Mouse (Mus musculus): ENCODE measurements around the gene Rrad. TPM values are rescaled to one million over a fixed set of nuclear protein-coding genes. Genes with fewer than 3 reads are reported as not detected.
A peak's percentile ranks its signal among the peaks of the same experiment; 100 is the strongest.

The Rrad gene
- polyA plus RNA-seq, 1 experiment, result 0.42 TPM

- Histone ChIP-seq H3K27me3 (ENCODE audit: control insufficient read depth, insufficient read depth, low read length) (no peaks in the 10 kb centered on the region), H3K4me1 (ENCODE audit: control insufficient read depth, insufficient read depth, low read length) (peaks cover 14% of the 10 kb centered on the region), H3K36me3 (ENCODE audit: control insufficient read depth, insufficient read depth, low read length) (no peaks in the 10 kb centered on the region; the same call in 1 of the 2 replicates), H3K4me3 (ENCODE audit: control insufficient read depth, low read depth, low read length) (peak overlapping the region; percentile 95), H3K27ac (ENCODE audit: control insufficient read depth, insufficient read depth, low read depth, low read length) (no peak overlapping the region)
- TF ChIP-seq POLR2A (IDR thresholded peaks at IDR 0.05; ENCODE audit: control insufficient read depth, low read depth, low read length) (no peak), CTCF (IDR thresholded peaks at IDR 0.05; ENCODE audit: control insufficient read depth, insufficient read depth, insufficient replicate concordance, low read depth, low read length) (no peak)
Measured at GRCm38 (mm10) chr8:104640241-104640640, 9.1 kb upstream of the Rrad start.

DNA sequence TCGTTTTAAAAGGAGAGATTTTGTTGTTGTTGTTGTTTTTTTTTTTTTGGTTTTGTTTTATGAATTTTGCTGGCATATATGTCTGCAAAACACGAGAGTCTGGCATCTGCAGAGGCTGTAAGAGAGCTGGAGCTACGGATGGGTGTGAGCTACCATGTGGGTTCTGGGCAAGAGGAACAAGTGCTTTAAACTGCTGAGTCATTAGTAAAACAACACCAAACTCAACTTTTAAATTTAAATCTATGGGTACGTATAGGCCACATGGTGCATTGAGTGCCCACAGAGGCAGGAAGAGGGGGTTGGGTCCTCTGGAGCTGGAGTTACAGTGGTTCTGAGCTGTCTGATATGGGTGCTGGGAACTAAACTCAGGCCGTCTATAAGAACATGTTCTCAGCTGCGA, 6.9 kb upstream of the Rrad start:
- Histone ChIP-seq H3K27ac (ENCODE audit: control insufficient read depth, insufficient read depth, low read depth, low read length) (no peak overlapping the region), H3K27me3 (ENCODE audit: control insufficient read depth, insufficient read depth, low read length) (no peaks in the 10 kb centered on the region), H3K4me1 (ENCODE audit: control insufficient read depth, insufficient read depth, low read length) (peaks cover 14% of the 10 kb centered on the region), H3K36me3 (ENCODE audit: control insufficient read depth, insufficient read depth, low read length) (no peaks in the 10 kb centered on the region; the same call in 1 of the 2 replicates), H3K4me3 (ENCODE audit: control insufficient read depth, low read depth, low read length) (no peak overlapping the region)
- TF ChIP-seq CTCF (IDR thresholded peaks at IDR 0.05; ENCODE audit: control insufficient read depth, insufficient read depth, insufficient replicate concordance, low read depth, low read length), result no peak
- TF ChIP-seq POLR2A (IDR thresholded peaks at IDR 0.05; ENCODE audit: control insufficient read depth, low read depth, low read length), result no peak

DNA sequence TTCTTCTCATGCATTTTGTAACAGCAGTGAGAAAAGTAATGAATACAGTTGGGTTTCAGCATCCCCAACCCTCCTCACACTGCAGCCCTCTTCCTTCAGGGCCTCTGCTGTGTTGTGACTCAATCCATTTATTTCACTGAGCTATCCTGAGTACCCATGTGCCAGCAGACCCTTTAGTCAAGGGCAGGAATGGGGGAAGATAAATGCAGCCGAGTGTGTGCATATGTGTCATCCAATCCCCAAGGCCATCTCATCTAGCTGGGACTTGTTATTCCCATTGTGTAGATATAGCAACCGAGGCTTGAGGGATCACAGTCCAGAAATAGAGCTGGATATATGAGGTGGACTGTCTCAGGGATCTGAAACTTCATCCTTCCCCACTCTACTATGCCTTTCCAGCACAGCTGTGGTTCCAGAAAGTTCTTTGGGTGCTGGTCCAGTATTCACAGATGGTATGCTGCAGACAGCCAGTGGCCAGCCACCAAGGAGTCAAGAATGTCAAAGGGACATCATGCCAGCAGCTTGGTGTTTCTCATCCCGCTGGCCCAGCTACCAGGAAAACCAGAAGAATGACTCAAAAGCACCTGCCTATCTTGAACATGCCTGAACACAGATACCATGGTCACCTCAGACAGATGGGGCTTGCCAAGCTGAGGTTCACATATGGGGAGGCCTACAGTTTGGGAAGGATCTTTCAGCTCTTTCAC, 4.0 kb upstream of the Rrad start:
- H3K27me3 ChIP-seq (ENCODE audit: control insufficient read depth, insufficient read depth, low read length), result no peaks in the 10 kb centered on the region
- peaks cover 16% of the 10 kb centered on the region for H3K4me1 ChIP-seq (ENCODE audit: control insufficient read depth, insufficient read depth, low read length)
- no peak overlapping the region for H3K4me3 ChIP-seq (ENCODE audit: control insufficient read depth, low read depth, low read length)
- H3K36me3 ChIP-seq (ENCODE audit: control insufficient read depth, insufficient read depth, low read length), result no peaks in the 10 kb centered on the region; the same call in 1 of the 2 replicates
- TF ChIP-seq CTCF (IDR thresholded peaks at IDR 0.05; ENCODE audit: control insufficient read depth, insufficient read depth, insufficient replicate concordance, low read depth, low read length) (no peak), POLR2A (IDR thresholded peaks at IDR 0.05; ENCODE audit: control insufficient read depth, low read depth, low read length) (no peak)
- H3K27ac ChIP-seq (ENCODE audit: control insufficient read depth, insufficient read depth, low read depth, low read length), result no peak overlapping the region

GRCm38 (mm10) chr8:104633156-104633744, 2.1 kb upstream of the Rrad start:
- Histone ChIP-seq H3K36me3 (ENCODE audit: control insufficient read depth, insufficient read depth, low read length) (no peaks in the 10 kb centered on the region; the same call in 1 of the 2 replicates), H3K27ac (ENCODE audit: control insufficient read depth, insufficient read depth, low read depth, low read length) (no peak overlapping the region), H3K4me3 (ENCODE audit: control insufficient read depth, low read depth, low read length) (no peak overlapping the region), H3K27me3 (ENCODE audit: control insufficient read depth, insufficient read depth, low read length) (no peaks in the 10 kb centered on the region), H3K4me1 (ENCODE audit: control insufficient read depth, insufficient read depth, low read length) (peaks cover 18% of the 10 kb centered on the region)
- TF ChIP-seq CTCF (IDR thresholded peaks at IDR 0.05; ENCODE audit: control insufficient read depth, insufficient read depth, insufficient replicate concordance, low read depth, low read length) (no peak), POLR2A (IDR thresholded peaks at IDR 0.05; ENCODE audit: control insufficient read depth, low read depth, low read length) (no peak)

GRCm38 (mm10) chr8:104632486-104632885, 1.4 kb upstream of the Rrad start:
- H3K4me1 ChIP-seq (ENCODE audit: control insufficient read depth, insufficient read depth, low read length), result peaks cover 18% of the 10 kb centered on the region
- no peaks in the 10 kb centered on the region for H3K27me3 ChIP-seq (ENCODE audit: control insufficient read depth, insufficient read depth, low read length)
- H3K27ac ChIP-seq (ENCODE audit: control insufficient read depth, insufficient read depth, low read depth, low read length), result no peak overlapping the region
- no peaks in the 10 kb centered on the region for H3K36me3 ChIP-seq (ENCODE audit: control insufficient read depth, insufficient read depth, low read length)
- no peak overlapping the region for H3K4me3 ChIP-seq (ENCODE audit: control insufficient read depth, low read depth, low read length)
- TF ChIP-seq POLR2A (IDR thresholded peaks at IDR 0.05; ENCODE audit: control insufficient read depth, low read depth, low read length) (no peak), CTCF (IDR thresholded peaks at IDR 0.05; ENCODE audit: control insufficient read depth, insufficient read depth, insufficient replicate concordance, low read depth, low read length) (no peak)

DNA sequence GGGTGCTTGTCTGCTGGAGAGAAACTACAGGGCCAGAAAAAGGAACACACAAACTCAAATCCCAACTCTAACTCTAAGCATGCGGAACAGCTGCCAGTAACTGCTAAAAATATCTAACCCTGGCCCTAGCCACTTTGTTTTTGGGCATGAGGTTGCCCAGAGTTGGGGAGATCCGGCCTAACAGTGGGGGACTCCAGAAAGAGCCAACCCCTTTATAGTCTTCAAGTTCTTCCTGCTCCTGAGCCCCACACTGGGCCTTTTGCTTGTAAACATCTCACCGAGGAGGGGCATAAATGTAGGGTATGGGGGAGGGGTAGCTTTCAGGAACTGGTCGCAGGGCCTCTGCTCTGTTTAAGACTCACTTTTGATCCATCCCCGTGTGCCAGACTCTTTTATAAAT, 848 bp upstream of the Rrad start:
- no peak overlapping the region for H3K4me3 ChIP-seq (ENCODE audit: control insufficient read depth, low read depth, low read length)
- no peaks in the 10 kb centered on the region for H3K36me3 ChIP-seq (ENCODE audit: control insufficient read depth, insufficient read depth, low read length)
- H3K27ac ChIP-seq (ENCODE audit: control insufficient read depth, insufficient read depth, low read depth, low read length), result no peak overlapping the region
- H3K27me3 ChIP-seq (ENCODE audit: control insufficient read depth, insufficient read depth, low read length), result no peaks in the 10 kb centered on the region
- TF ChIP-seq CTCF (IDR thresholded peaks at IDR 0.05; ENCODE audit: control insufficient read depth, insufficient read depth, insufficient replicate concordance, low read depth, low read length) (no peak), POLR2A (IDR thresholded peaks at IDR 0.05; ENCODE audit: control insufficient read depth, low read depth, low read length) (no peak)
- peaks cover 18% of the 10 kb centered on the region for H3K4me1 ChIP-seq (ENCODE audit: control insufficient read depth, insufficient read depth, low read length)

- H3K27ac ChIP-seq (ENCODE audit: control insufficient read depth, insufficient read depth, low read depth, low read length), result no peak overlapping the region
- peak overlapping the region; percentile 23 for H3K4me3 ChIP-seq (ENCODE audit: control insufficient read depth, low read depth, low read length)
- TF ChIP-seq POLR2A (IDR thresholded peaks at IDR 0.05; ENCODE audit: control insufficient read depth, low read depth, low read length), result no peak
- no peak for TF ChIP-seq CTCF (IDR thresholded peaks at IDR 0.05; ENCODE audit: control insufficient read depth, insufficient read depth, insufficient replicate concordance, low read depth, low read length)
- H3K27me3 ChIP-seq (ENCODE audit: control insufficient read depth, insufficient read depth, low read length), result no peaks in the 10 kb centered on the region
- H3K4me1 ChIP-seq (ENCODE audit: control insufficient read depth, insufficient read depth, low read length), result peaks cover 18% of the 10 kb centered on the region
- no peaks in the 10 kb centered on the region for H3K36me3 ChIP-seq (ENCODE audit: control insufficient read depth, insufficient read depth, low read length)
Measured at GRCm38 (mm10) chr8:104630574-104630973, 553 bp downstream of the Rrad start.
